Mouse (Mus musculus): ENCODE results near the gene Iqsec1. TPM values are rescaled to one million over a fixed set of nuclear protein-coding genes. Genes with fewer than 3 reads are reported as not detected.

Iqsec1 gene
- total and polyA plus RNA-seq, 3 experiments = 17.0 to 90.4 (median 83.5) TPM

DNA sequence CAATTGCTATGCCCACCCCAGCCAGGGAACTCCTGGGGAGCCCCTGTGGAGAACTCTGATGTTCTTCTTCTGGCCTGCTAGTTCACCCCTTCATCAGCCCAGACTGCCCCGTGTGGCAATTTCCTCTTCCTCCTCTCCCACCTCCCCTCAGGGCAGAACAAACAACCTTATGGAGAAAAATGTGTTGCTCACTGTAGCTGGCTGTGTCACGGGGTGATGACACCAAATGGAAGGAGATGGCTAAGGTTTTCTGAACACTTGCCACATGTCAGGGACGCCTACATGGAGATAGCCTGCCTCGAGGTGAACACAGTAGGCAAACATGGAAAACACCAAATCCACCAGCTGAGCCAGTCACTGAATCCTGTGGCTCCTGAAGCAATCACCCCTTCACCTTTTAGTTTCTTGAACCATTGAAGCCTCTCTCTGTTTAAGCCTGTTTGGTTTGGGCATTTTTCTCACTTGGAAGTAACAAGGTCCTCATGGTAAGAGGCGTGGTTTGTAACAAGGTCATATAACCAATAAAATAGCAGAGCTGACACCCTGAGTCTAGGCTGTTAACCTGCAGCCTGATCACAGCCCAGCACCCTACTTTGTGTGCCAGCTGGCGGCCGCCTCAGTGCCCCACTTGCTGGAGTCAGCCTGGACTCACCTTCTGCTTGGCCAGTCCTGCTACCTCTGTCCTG lies 233.4 kb downstream of the Iqsec1 start:
- no peaks in the 10 kb centered on the region for H3K27me3 ChIP-seq (replicated peaks)
- peaks cover 57 to 87% of the 10 kb centered on the region in 2 experiments for H3K4me1 ChIP-seq (ENCODE audit: control insufficient read depth in 1 of 2, insufficient read depth in 2 of 2)
- no peak for TF ChIP-seq USF1 (IDR thresholded peaks at IDR 0.05; ENCODE audit: low read depth, low read length)
- no peak for TF ChIP-seq TCF12 (IDR thresholded peaks at IDR 0.05; ENCODE audit: low read depth, low read length)
- no peak for TF ChIP-seq ETS1 (conservative IDR thresholded peaks at IDR 0.05; ENCODE audit: low read depth, low read length)
- TF ChIP-seq CHD1 (IDR thresholded peaks at IDR 0.05; ENCODE audit: low read depth, low read length) = no peak
- 0 out of 2 replicates have a peak, but pooled peaks have one; percentile 11 for TF ChIP-seq POLR2A (IDR thresholded peaks at IDR 0.05; ENCODE audit: low read depth, low read length)
- 0 out of 2 replicates have a peak, but pooled peaks have one; percentile 5 for TF ChIP-seq MAZ (IDR thresholded peaks at IDR 0.05; ENCODE audit: low read depth, low read length)
- dilution Hi-C loops (cut with MboI; ENCODE audit: extremely low pct_ligation_motif_present, extremely low pct_unique_long_range_greater_than_20kb, low sequenced_read_pairs) = no loop called here
- H3K27ac ChIP-seq (ENCODE audit: insufficient read depth, low read depth) = peak overlapping the region; percentile 82
- in situ Hi-C loops (cut with MboI; ENCODE audit: low pct_ligation_motif_present, low pct_unique_long_range_greater_than_20kb, low sequenced_read_pairs) = no loop called here
- peak overlapping the region; percentile 42 to 64 (median 54) for H3K4me3 ChIP-seq (replicated peaks in 1 of 3; ENCODE audit: low read depth in 2 of 3, low read length in 2 of 3, poor library complexity in 1 of 3)
- peak overlapping the region; percentile 72 for H3K9ac ChIP-seq (ENCODE audit: insufficient read depth, low read depth)
- H3K79me2 ChIP-seq (replicated peaks; ENCODE audit: control insufficient read depth, extremely low read depth, insufficient read depth, poor library complexity, severe bottlenecking) = peaks cover 69% of the 10 kb centered on the region
- peak overlapping the region; percentile 82 for H3K4me2 ChIP-seq (ENCODE audit: insufficient read depth, low read depth, poor library complexity, severe bottlenecking)
- H3K36me3 ChIP-seq (replicated peaks in 1 of 2; ENCODE audit: control insufficient read depth in 1 of 2, insufficient read depth in 1 of 2, low read length in 1 of 2) = peaks cover 2 to 74% of the 10 kb centered on the region in 2 experiments
- H3K9me3 ChIP-seq (replicated peaks; ENCODE audit: low read length) = no peaks in the 10 kb centered on the region
- DNase-seq (ENCODE audit: extremely low read depth) = no peak

DNA sequence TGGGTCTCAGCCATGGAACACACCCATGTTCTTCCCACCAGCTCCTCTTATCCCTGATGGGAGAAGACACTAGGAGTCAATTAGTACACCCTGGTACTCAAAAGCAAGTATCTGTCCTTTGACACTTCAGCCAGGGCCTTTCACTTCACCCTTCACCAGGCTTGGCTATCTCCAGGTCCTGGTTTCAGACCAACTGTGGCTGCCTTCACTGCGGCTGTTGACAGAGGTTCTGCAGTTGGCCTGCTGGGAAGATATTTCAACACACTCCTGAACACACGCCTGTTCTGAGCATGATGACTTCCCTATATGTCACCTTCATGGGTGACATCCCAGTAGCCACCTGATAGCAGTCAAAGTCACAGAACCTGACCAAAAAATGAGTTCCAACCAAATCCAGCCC lies 234.4 kb downstream of the Iqsec1 start:
- peaks cover 72% of the 10 kb centered on the region for H3K79me2 ChIP-seq (replicated peaks; ENCODE audit: control insufficient read depth, extremely low read depth, insufficient read depth, poor library complexity, severe bottlenecking)
- H3K9me3 ChIP-seq (replicated peaks; ENCODE audit: low read length) = no peaks in the 10 kb centered on the region
- peak overlapping the region; percentile 50 for H3K27ac ChIP-seq (ENCODE audit: insufficient read depth, low read depth)
- peaks cover 52 to 87% of the 10 kb centered on the region in 2 experiments for H3K4me1 ChIP-seq (ENCODE audit: control insufficient read depth in 1 of 2, insufficient read depth in 2 of 2)
- TF ChIP-seq ZNF384 (IDR thresholded peaks at IDR 0.05; ENCODE audit: low read depth, low read length) (no peak), MYC (IDR thresholded peaks at IDR 0.05; ENCODE audit: low read depth, low read length) (no peak), NRF1 (IDR thresholded peaks at IDR 0.05; ENCODE audit: low read depth, low read length) (no peak), MAZ (IDR thresholded peaks at IDR 0.05; ENCODE audit: low read depth, low read length) (no peak), RCOR1 (conservative IDR thresholded peaks at IDR 0.05; ENCODE audit: low read depth, low read length) (no peak), ETS1 (conservative IDR thresholded peaks at IDR 0.05; ENCODE audit: low read depth, low read length) (no peak), ZKSCAN1 (IDR thresholded peaks at IDR 0.05; ENCODE audit: borderline replicate concordance, low read depth, low read length) (no peak), USF1 (IDR thresholded peaks at IDR 0.05; ENCODE audit: low read depth, low read length) (no peak), EP300 (IDR thresholded peaks at IDR 0.05; ENCODE audit: low read length) (no peak), GABPA (IDR thresholded peaks at IDR 0.05; ENCODE audit: insufficient replicate concordance, low read depth, low read length) (no peak), ZMIZ1 (IDR thresholded peaks at IDR 0.05; ENCODE audit: low read depth, low read length) (no peak), CTCF (conservative IDR thresholded peaks at IDR 0.05 in 1 of 2, IDR thresholded peaks at IDR 0.05 in 1 of 2; ENCODE audit: low read depth in 2 of 2, low read length in 2 of 2) (no peak), IRF4 (IDR thresholded peaks at IDR 0.05; ENCODE audit: low read depth, low read length) (no peak)
- DNase-seq (ENCODE audit: extremely low read depth) = no peak
- H3K4me2 ChIP-seq (ENCODE audit: insufficient read depth, low read depth, poor library complexity, severe bottlenecking) = peak overlapping the region; percentile 82
- H3K9ac ChIP-seq (ENCODE audit: insufficient read depth, low read depth) = peak overlapping the region; percentile 72; the same call in 1 of the 2 replicates
- in situ Hi-C loops (cut with MboI; ENCODE audit: low pct_ligation_motif_present, low pct_unique_long_range_greater_than_20kb, low sequenced_read_pairs) (no loop called here), dilution Hi-C loops (cut with MboI; ENCODE audit: extremely low pct_ligation_motif_present, extremely low pct_unique_long_range_greater_than_20kb, low sequenced_read_pairs) (no loop called here)
- H3K4me3 ChIP-seq (replicated peaks in 1 of 3; ENCODE audit: low read depth in 2 of 3, low read length in 2 of 3, poor library complexity in 1 of 3) = peak overlapping the region in 1 of 3 experiments; percentile 64
- H3K27me3 ChIP-seq (replicated peaks) = no peaks in the 10 kb centered on the region
- peaks cover 2 to 73% of the 10 kb centered on the region in 2 experiments for H3K36me3 ChIP-seq (replicated peaks in 1 of 2; ENCODE audit: control insufficient read depth in 1 of 2, insufficient read depth in 1 of 2, low read length in 1 of 2)
